Comparison of ENCODE assay signal across 13 mouse cellular contexts in genomic region chr8:91355301-91355905, GRCm38 (mm10). TPM values are rescaled to one million over a fixed set of nuclear protein-coding genes. Genes with fewer than 3 reads are reported as not detected.
A peak's percentile ranks its signal among the peaks of the same experiment; 100 is the strongest.
DNase-seq lines count a peak whose midpoint lies in the region; ATAC-seq lines count a peak whose summit lies in the region.
"Had no signal": no experiment of that assay in that cellular context is flagged by ENCODE, and none has a peak within 500 bp of the region (broad histone marks: within the 10 kb centered on the region; RNA-seq: fewer than 3 reads in every experiment).

No protein-coding gene starts in this region.

- H3K4me3 ChIP-seq in neural tube, embryonic 11.5 days (ENCODE audit: low read depth, low read length): no peak overlapping the region
- no peak overlapping the region for H3K4me3 ChIP-seq in hindbrain, embryonic 13.5 days
- no peak overlapping the region for H3K4me3 ChIP-seq in midbrain, embryonic 12.5 days

- H3K9me3 ChIP-seq in neural tube, embryonic 11.5 days (ENCODE audit: control insufficient read depth, low read length): no peaks in the 10 kb centered on the region
- H3K9me3 ChIP-seq in hindbrain, embryonic 13.5 days: no peaks in the 10 kb centered on the region
- H3K9me3 ChIP-seq in midbrain, embryonic 12.5 days: no peaks in the 10 kb centered on the region

- 43% methylated on average over 10 of the region's 10 CpGs for WGBS in neural tube, embryonic 11.5 days
- WGBS in hindbrain, embryonic 13.5 days: 31% methylated on average over 10 of the region's 10 CpGs
- WGBS in midbrain, embryonic 12.5 days: 51% methylated on average over 10 of the region's 10 CpGs

- H3K27me3 ChIP-seq in neural tube, embryonic 11.5 days (ENCODE audit: control insufficient read depth, insufficient read depth, low read length): no peaks in the 10 kb centered on the region
- H3K27me3 ChIP-seq in hindbrain, embryonic 13.5 days: peaks cover 13% of the 10 kb centered on the region
- peaks cover 9% of the 10 kb centered on the region; the same call in 1 of the 2 replicates for H3K27me3 ChIP-seq in midbrain, embryonic 12.5 days

- no peak for DNase-seq in neural tube, embryonic 11.5 days (ENCODE audit: low spot score)
- no peak for DNase-seq in neural tube, embryonic 10.5 days (ENCODE audit: extremely low spot score, low spot score)
- no peak for DNase-seq in ovary, postnatal 14 days (ENCODE audit: low spot score)
- no peak for DNase-seq in left cerebral cortex, adult 18-20 months (ENCODE audit: low spot score in 2 of 2)
- DNase-seq in kidney, postnatal 36 days: no peak
- DNase-seq: cerebellum, adult 9-11 months; gastrocnemius, postnatal 25 days; kidney, adult 11 months; liver; thymus, postnatal 36 days had no signal

- H3K36me3 ChIP-seq in neural tube, embryonic 11.5 days (ENCODE audit: control insufficient read depth, insufficient read depth, low read length): no peaks in the 10 kb centered on the region
- H3K36me3 ChIP-seq in hindbrain, embryonic 13.5 days: no peaks in the 10 kb centered on the region
- no peaks in the 10 kb centered on the region for H3K36me3 ChIP-seq in midbrain, embryonic 12.5 days

- H3K4me2 ChIP-seq in neural tube, embryonic 11.5 days (ENCODE audit: low read depth): 0 out of 2 replicates have a peak overlapping the region, but pooled peaks have one; percentile 12
- H3K4me2 ChIP-seq in hindbrain, embryonic 13.5 days: peak overlapping the region; percentile 37
- peak overlapping the region; percentile 35 for H3K4me2 ChIP-seq in midbrain, embryonic 12.5 days (replicated peaks)

- no peak for ATAC-seq in neural tube, embryonic 11.5 days (ENCODE audit: insufficient read depth, low FRiP score, low TSS enrichment)
- ATAC-seq in hindbrain, embryonic 13.5 days (ENCODE audit: low FRiP score): no peak
- peak; percentile 41; the same call in 1 of the 2 replicates for ATAC-seq in midbrain, embryonic 12.5 days (ENCODE audit: low FRiP score, low read depth)
- ATAC-seq: CD4-positive, CD25-positive, alpha-beta regulatory T cell, adult 4 months had no signal

- H3K4me1 ChIP-seq in neural tube, embryonic 11.5 days (ENCODE audit: control insufficient read depth, insufficient read depth, low read length): peaks cover 15% of the 10 kb centered on the region
- H3K4me1 ChIP-seq in hindbrain, embryonic 13.5 days (replicated peaks): peaks cover 39% of the 10 kb centered on the region
- H3K4me1 ChIP-seq in midbrain, embryonic 12.5 days: peaks cover 23% of the 10 kb centered on the region

- H3K9ac ChIP-seq in neural tube, embryonic 11.5 days (ENCODE audit: low read length): no peak overlapping the region
- peak overlapping the region; percentile 30; the same call in 1 of the 2 replicates for H3K9ac ChIP-seq in hindbrain, embryonic 13.5 days
- H3K9ac ChIP-seq in midbrain, embryonic 12.5 days (replicated peaks): no peak overlapping the region

- H3K27ac ChIP-seq in neural tube, embryonic 11.5 days (ENCODE audit: low read depth, low read length): 0 out of 2 replicates have a peak overlapping the region, but pooled peaks have one; percentile 17
- peak overlapping the region; percentile 77 for H3K27ac ChIP-seq in hindbrain, embryonic 13.5 days
- H3K27ac ChIP-seq in midbrain, embryonic 12.5 days (replicated peaks): peak overlapping the region; percentile 72

RNA-seq across cellular contexts. Expression of gene Fto, which starts 42.1 kb away (rescaled TPM):
- polyA plus RNA-seq in neural tube, embryonic 11.5 days (2014; fragmentation: Nextera tagmentation; extraction: Ambion mirVana): 113 and 117 TPM in 2 replicates
- polyA plus RNA-seq in hindbrain, embryonic 13.5 days (2015; fragmentation: Nextera tagmentation; extraction: Ambion mirVana): 126 and 131 TPM in 2 replicates
- polyA plus RNA-seq in midbrain, embryonic 12.5 days (2016; fragmentation: Nextera tagmentation; extraction: Ambion mirVana): 115 and 116 TPM in 2 replicates
- total RNA-seq in left cerebral cortex, adult 18-20 months (2021): 100 to 1,000 TPM; 159 to 163 TPM

RNA-seq across cellular contexts. Expression of gene Rpgrip1l, which starts 42.3 kb away (rescaled TPM):
- polyA plus RNA-seq in neural tube, embryonic 11.5 days (2014; fragmentation: Nextera tagmentation; extraction: Ambion mirVana): 13.6 and 14.5 TPM in 2 replicates
- 10.3 and 10.6 TPM in 2 replicates for polyA plus RNA-seq in hindbrain, embryonic 13.5 days (2015; fragmentation: Nextera tagmentation; extraction: Ambion mirVana)
- 14.4 and 15.6 TPM in 2 replicates for polyA plus RNA-seq in midbrain, embryonic 12.5 days (2016; fragmentation: Nextera tagmentation; extraction: Ambion mirVana)
- 10 to 100 TPM; 23.2 to 29.2 TPM for total RNA-seq in left cerebral cortex, adult 18-20 months (2021)

Comparison
In these comparisons a context has a peak if more than half of its experiments do, and no peak if none do; other contexts are left out.
1. H3K27ac ChIP-seq: peak in every context shown above with its lines; median percentile 77 in hindbrain, embryonic 13.5 days; 72 in midbrain, embryonic 12.5 days; 17 in neural tube, embryonic 11.5 days.